Mouse (Mus musculus): ENCODE measurements around the gene Foxred2. TPM values are rescaled to one million over a fixed set of nuclear protein-coding genes. Genes with fewer than 3 reads are reported as not detected.

Gene Foxred2
- polyA plus RNA-seq, 1 experiment from 2014 or later: 6.2 TPM

- H3K27ac ChIP-seq: no peak overlapping the region
- H3K4me1 ChIP-seq: peaks cover 18% of the 10 kb centered on the region
- H3K36me3 ChIP-seq: peaks cover 67% of the 10 kb centered on the region
- no peak overlapping the region for H3K9ac ChIP-seq
- H3K27me3 ChIP-seq: no peaks in the 10 kb centered on the region
- no peak overlapping the region for H3K4me2 ChIP-seq (replicated peaks)
- H3K4me3 ChIP-seq: no peak overlapping the region
- no peaks in the 10 kb centered on the region for H3K9me3 ChIP-seq
- ATAC-seq (ENCODE audit: low FRiP score, low read depth): no peak
- 96% methylated on average over 2 of the region's 2 CpGs for WGBS
These were observed 31.3 kb downstream of the Foxred2 start for GRCm38 (mm10) chr15:77925195-77925594.

- Histone ChIP-seq H3K9ac (no peak overlapping the region), H3K4me2 (replicated peaks) (no peak overlapping the region), H3K9me3 (no peaks in the 10 kb centered on the region), H3K27me3 (no peaks in the 10 kb centered on the region), H3K4me1 (peaks cover 9% of the 10 kb centered on the region), H3K27ac (no peak overlapping the region), H3K4me3 (no peak overlapping the region), H3K36me3 (peaks cover 84% of the 10 kb centered on the region)
- no peak for ATAC-seq (ENCODE audit: low FRiP score, low read depth)
- WGBS: 73% methylated on average over 9 of the region's 9 CpGs
These were observed 33.1 kb downstream of the Foxred2 start for GRCm38 (mm10) chr15:77923267-77924035.

GRCm38 (mm10) chr15:77922710-77923109 is 33.8 kb downstream of the Foxred2 start:
- no peak overlapping the region for H3K4me3 ChIP-seq
- peaks cover 5% of the 10 kb centered on the region for H3K4me1 ChIP-seq
- H3K4me2 ChIP-seq (replicated peaks): no peak overlapping the region
- no peak overlapping the region for H3K27ac ChIP-seq
- H3K36me3 ChIP-seq: peaks cover 91% of the 10 kb centered on the region
- 85% methylated on average over 9 of the region's 9 CpGs for WGBS
- no peaks in the 10 kb centered on the region for H3K9me3 ChIP-seq
- H3K9ac ChIP-seq: no peak overlapping the region
- no peaks in the 10 kb centered on the region for H3K27me3 ChIP-seq
- no peak for ATAC-seq (ENCODE audit: low FRiP score, low read depth)

GRCm38 (mm10) chr15:77921636-77922035 is 34.9 kb downstream of the Foxred2 start:
- H3K27me3 ChIP-seq: no peaks in the 10 kb centered on the region
- no peak overlapping the region for H3K27ac ChIP-seq
- no peak overlapping the region for H3K4me3 ChIP-seq
- peaks cover 91% of the 10 kb centered on the region for H3K36me3 ChIP-seq
- no peaks in the 10 kb centered on the region for H3K9me3 ChIP-seq
- H3K4me1 ChIP-seq: no peaks in the 10 kb centered on the region
- WGBS: 93% methylated on average over 6 of the region's 6 CpGs
- ATAC-seq (ENCODE audit: low FRiP score, low read depth): no peak
- H3K4me2 ChIP-seq (replicated peaks): no peak overlapping the region
- no peak overlapping the region for H3K9ac ChIP-seq

- Histone ChIP-seq H3K27ac (no peak overlapping the region), H3K4me2 (replicated peaks) (no peak overlapping the region), H3K27me3 (no peaks in the 10 kb centered on the region), H3K4me3 (no peak overlapping the region), H3K9ac (no peak overlapping the region; the same call in 1 of the 2 replicates), H3K36me3 (peaks cover 91% of the 10 kb centered on the region), H3K4me1 (no peaks in the 10 kb centered on the region), H3K9me3 (no peaks in the 10 kb centered on the region)
- no peak for ATAC-seq (ENCODE audit: low FRiP score, low read depth)
- WGBS: 75% methylated on average over 10 of the region's 10 CpGs
These were observed 35.7 kb downstream of the Foxred2 start for GRCm38 (mm10) chr15:77920511-77921462.

GRCm38 (mm10) chr15:77919441-77919840 is 37.1 kb downstream of the Foxred2 start:
- ATAC-seq (ENCODE audit: low FRiP score, low read depth): no peak
- Histone ChIP-seq H3K27ac (no peak overlapping the region), H3K9ac (no peak overlapping the region), H3K4me1 (no peaks in the 10 kb centered on the region), H3K9me3 (no peaks in the 10 kb centered on the region), H3K36me3 (peaks cover 94% of the 10 kb centered on the region), H3K27me3 (no peaks in the 10 kb centered on the region), H3K4me2 (replicated peaks) (no peak overlapping the region), H3K4me3 (no peak overlapping the region)
- WGBS: 95% methylated on average over 12 of the region's 12 CpGs

- Histone ChIP-seq H3K9ac (no peak overlapping the region), H3K36me3 (peaks cover 77% of the 10 kb centered on the region), H3K27ac (no peak overlapping the region), H3K4me1 (no peaks in the 10 kb centered on the region), H3K4me3 (no peak overlapping the region), H3K4me2 (replicated peaks) (no peak overlapping the region), H3K27me3 (no peaks in the 10 kb centered on the region), H3K9me3 (no peaks in the 10 kb centered on the region)
- ATAC-seq (ENCODE audit: low FRiP score, low read depth): peak; percentile 13; the same call in 1 of the 2 replicates
- 38% methylated on average over 8 of the region's 8 CpGs for WGBS
These were observed 39.5 kb downstream of the Foxred2 start for GRCm38 (mm10) chr15:77916851-77917544.

- Histone ChIP-seq H3K9ac (no peak overlapping the region), H3K4me3 (no peak overlapping the region), H3K4me1 (no peaks in the 10 kb centered on the region; the same call in 1 of the 2 replicates), H3K36me3 (peaks cover 62% of the 10 kb centered on the region), H3K27me3 (no peaks in the 10 kb centered on the region), H3K9me3 (no peaks in the 10 kb centered on the region), H3K27ac (no peak overlapping the region), H3K4me2 (replicated peaks) (no peak overlapping the region)
- WGBS: 94% methylated on average over 4 of the region's 4 CpGs
- ATAC-seq (ENCODE audit: low FRiP score, low read depth): no peak
These were observed 41.2 kb downstream of the Foxred2 start for GRCm38 (mm10) chr15:77915287-77915686.

- H3K4me3 ChIP-seq: no peak overlapping the region
- no peak overlapping the region for H3K9ac ChIP-seq
- ATAC-seq (ENCODE audit: low FRiP score, low read depth): no peak
- H3K4me2 ChIP-seq (replicated peaks): no peak overlapping the region
- no peaks in the 10 kb centered on the region for H3K27me3 ChIP-seq
- H3K9me3 ChIP-seq: no peaks in the 10 kb centered on the region
- peaks cover 54% of the 10 kb centered on the region for H3K36me3 ChIP-seq
- 92% methylated on average over 3 of the region's 3 CpGs for WGBS
- no peak overlapping the region for H3K27ac ChIP-seq
- H3K4me1 ChIP-seq: no peaks in the 10 kb centered on the region; the same call in 1 of the 2 replicates
These were observed 42.0 kb downstream of the Foxred2 start for GRCm38 (mm10) chr15:77914507-77914906.

GRCm38 (mm10) chr15:77913054-77913453 is 43.5 kb downstream of the Foxred2 start:
- H3K9me3 ChIP-seq: no peaks in the 10 kb centered on the region
- no peak overlapping the region for H3K27ac ChIP-seq
- no peaks in the 10 kb centered on the region for H3K27me3 ChIP-seq
- H3K36me3 ChIP-seq: peaks cover 40% of the 10 kb centered on the region
- WGBS: 81% methylated on average over 8 of the region's 8 CpGs
- H3K9ac ChIP-seq: no peak overlapping the region
- H3K4me1 ChIP-seq: peaks cover 7% of the 10 kb centered on the region
- no peak overlapping the region for H3K4me2 ChIP-seq (replicated peaks)
- ATAC-seq (ENCODE audit: low FRiP score, low read depth): no peak
- no peak overlapping the region for H3K4me3 ChIP-seq

GRCm38 (mm10) chr15:77912585-77912984 is 43.9 kb downstream of the Foxred2 start:
- WGBS: 54% methylated on average over 7 of the region's 7 CpGs

GRCm38 (mm10) chr15:77912048-77912447 is 44.5 kb downstream of the Foxred2 start:
- no peak overlapping the region for H3K4me3 ChIP-seq
- no peak overlapping the region for H3K4me2 ChIP-seq (replicated peaks)
- no peaks in the 10 kb centered on the region for H3K9me3 ChIP-seq
- ATAC-seq (ENCODE audit: low FRiP score, low read depth): no peak
- no peak overlapping the region for H3K9ac ChIP-seq
- H3K27me3 ChIP-seq: no peaks in the 10 kb centered on the region
- H3K4me1 ChIP-seq: peaks cover 17% of the 10 kb centered on the region
- H3K36me3 ChIP-seq: peaks cover 34% of the 10 kb centered on the region
- no peak overlapping the region; the same call in 1 of the 2 replicates for H3K27ac ChIP-seq
- 43% methylated on average over 5 of the region's 5 CpGs for WGBS

More at GRCm38 (mm10) chr15:77912585-77912984, 43.9 kb downstream of the Foxred2 start:
- Histone ChIP-seq H3K9ac (no peak overlapping the region), H3K4me3 (no peak overlapping the region), H3K4me1 (peaks cover 12% of the 10 kb centered on the region), H3K36me3 (peaks cover 36% of the 10 kb centered on the region), H3K4me2 (replicated peaks) (no peak overlapping the region), H3K27me3 (no peaks in the 10 kb centered on the region), H3K9me3 (no peaks in the 10 kb centered on the region), H3K27ac (no peak overlapping the region)
- no peak for ATAC-seq (ENCODE audit: low FRiP score, low read depth)
